In genomic region chr3:90102239-90102638, GRCm38 (mm10) we compare ENCODE assay signal across 15 mouse cellular contexts. TPM values are rescaled to one million over a fixed set of nuclear protein-coding genes. Genes with fewer than 3 reads are reported as not detected.
"Had no signal": no experiment of that assay in that cellular context is flagged by ENCODE, and none has a peak within 500 bp of the region (broad histone marks: within the 10 kb centered on the region; RNA-seq: fewer than 3 reads in every experiment).

No protein-coding gene starts in this region.

- H3K9me3 ChIP-seq: limb, embryonic 12.5 days; liver, embryonic 13.5 days; megakaryocyte, embryonic 14.5 days; midbrain, embryonic 15.5 days; neural tube, embryonic 13.5 days had no signal

- DNase-seq: kidney, adult 2 months; kidney, postnatal 25 days; liver; liver, embryonic 13.5 days; liver, postnatal 0 days; right cerebral cortex, adult 18-20 months; right cerebral cortex, postnatal 25 days; thymus, adult 18-20 months; thymus, postnatal 14 days had no signal

- ATAC-seq: liver, postnatal 0 days; midbrain, embryonic 15.5 days had no signal

- H3K4me3 ChIP-seq: limb, embryonic 12.5 days; liver, embryonic 13.5 days; megakaryocyte, embryonic 14.5 days; midbrain, embryonic 15.5 days; neural tube, embryonic 13.5 days had no signal

- H3K27me3 ChIP-seq: limb, embryonic 12.5 days; liver, embryonic 13.5 days; megakaryocyte, embryonic 14.5 days; midbrain, embryonic 15.5 days; neural tube, embryonic 13.5 days had no signal

- H3K9ac ChIP-seq: limb, embryonic 12.5 days; liver, embryonic 13.5 days; liver, postnatal 0 days; midbrain, embryonic 15.5 days; neural tube, embryonic 13.5 days had no signal

- H3K4me1 ChIP-seq: limb, embryonic 12.5 days; liver, embryonic 13.5 days; midbrain, embryonic 15.5 days; neural tube, embryonic 13.5 days had no signal

- H3K4me2 ChIP-seq: limb, embryonic 12.5 days; liver, embryonic 13.5 days; midbrain, embryonic 11.5 days; midbrain, embryonic 15.5 days; neural tube, embryonic 13.5 days had no signal

- H3K27ac ChIP-seq: limb, embryonic 12.5 days; liver, embryonic 13.5 days; macrophage; midbrain, embryonic 15.5 days; neural tube, embryonic 13.5 days had no signal

RNA-seq across cellular contexts. Expression of gene Nup210l, which starts 1.7 kb away (rescaled TPM):
- polyA plus RNA-seq: macrophage had no signal
